1 mouse cellular context compared by ENCODE assay signal in the genomic region with DNA sequence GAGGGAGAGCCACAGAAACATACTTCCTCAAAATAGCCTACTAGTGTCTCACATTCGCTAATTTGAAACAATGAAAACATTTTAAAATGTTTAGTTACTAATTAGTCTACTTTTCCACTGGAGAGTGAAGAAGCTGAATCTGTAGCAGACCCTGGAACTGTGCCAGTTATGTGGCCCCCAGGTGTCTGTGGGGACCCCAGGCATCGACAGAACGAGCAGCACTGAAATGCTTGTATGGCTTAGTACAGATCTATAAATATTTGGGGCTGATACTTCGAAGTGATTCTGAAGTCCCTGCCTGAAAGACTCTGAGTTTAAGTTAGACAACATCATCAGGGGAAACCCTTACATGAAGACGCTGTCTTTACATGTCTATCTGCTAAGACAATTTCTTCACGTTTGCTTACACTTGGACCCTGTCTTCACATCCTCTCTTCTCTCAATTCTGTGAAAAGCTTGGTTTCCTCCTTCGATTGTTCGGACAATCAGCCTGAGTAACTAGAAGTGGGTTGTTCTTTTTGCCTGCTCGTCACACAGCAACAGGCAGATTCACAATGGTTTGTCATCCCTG.
TF ChIP-seq lines count a peak whose summit lies in the region.

No protein-coding gene starts in this region.

TF ChIP-seq in CH12.LX, 34 proteins besides CTCF, POLR2A, EP300 and RAD21 (continued from another document):
- TF ChIP-seq JUND (conservative IDR thresholded peaks at IDR 0.05; ENCODE audit: low read depth, low read length) (no peak), CHD1 (IDR thresholded peaks at IDR 0.05; ENCODE audit: low read depth, low read length) (no peak), HCFC1 (IDR thresholded peaks at IDR 0.05; ENCODE audit: low read depth, low read length) (no peak), MYC (IDR thresholded peaks at IDR 0.05; ENCODE audit: low read depth, low read length) (no peak), RCOR1 (conservative IDR thresholded peaks at IDR 0.05; ENCODE audit: low read depth, low read length) (no peak), POLR2AphosphoS2 (IDR thresholded peaks at IDR 0.05; ENCODE audit: low read depth, low read length) (no peak), ZC3H11A (IDR thresholded peaks at IDR 0.05; ENCODE audit: low read depth, low read length) (no peak), ZKSCAN1 (IDR thresholded peaks at IDR 0.05; ENCODE audit: borderline replicate concordance, low read depth, low read length) (no peak), ZMIZ1 (IDR thresholded peaks at IDR 0.05; ENCODE audit: low read depth, low read length) (no peak)
